Mouse (Mus musculus): Measurements from ENCODE around the gene Stk32c. TPM values are rescaled to one million over a fixed set of nuclear protein-coding genes. Genes with fewer than 3 reads are reported as not detected.
A peak's percentile ranks its signal among the peaks of the same experiment; 100 is the strongest.

Gene Stk32c
- polyA plus RNA-seq, 1 experiment from 2014 or later = 0.11 TPM

DNA sequence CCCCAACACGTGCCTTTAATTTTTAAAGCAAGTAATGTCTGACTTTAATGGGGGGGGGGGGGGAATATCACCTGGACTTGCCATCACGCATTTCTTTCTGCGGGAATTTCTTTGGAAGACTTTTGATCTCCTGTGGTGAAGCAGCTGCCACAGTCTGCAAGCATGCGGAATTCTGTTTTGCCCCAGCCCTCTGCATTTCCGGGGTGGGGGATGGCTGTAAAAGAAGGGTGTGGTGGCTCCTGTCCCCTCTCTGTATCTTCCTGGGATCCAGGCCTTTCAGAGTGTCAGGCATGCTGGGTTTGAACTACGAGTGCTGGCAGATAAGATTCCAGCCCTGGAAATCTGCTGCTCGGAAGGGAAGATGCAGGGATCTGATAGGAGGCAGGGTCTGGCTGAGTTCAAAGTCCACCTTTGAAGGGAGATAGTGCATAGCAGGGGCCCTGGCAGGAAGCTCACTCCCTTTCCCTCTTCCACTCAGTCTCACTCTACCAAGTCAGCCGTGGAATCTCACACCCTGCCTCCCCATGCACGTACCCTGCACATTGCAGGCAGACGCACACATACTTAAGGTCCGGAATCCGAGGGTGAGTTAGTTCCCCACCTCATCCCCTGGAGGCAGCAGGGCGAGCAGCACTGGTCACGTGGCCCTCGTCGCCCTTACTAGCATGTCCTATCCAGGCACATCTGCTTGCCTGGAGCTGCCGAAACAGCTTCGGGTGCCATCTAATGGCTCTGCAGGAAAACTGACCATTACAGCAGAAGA lies 21.5 kb upstream of the Stk32c start:
- H3K4me1 ChIP-seq (ENCODE audit: control insufficient read depth, insufficient read depth, low read length) = peaks cover 11% of the 10 kb centered on the region
- H3K9me3 ChIP-seq (ENCODE audit: control insufficient read depth, low read length) = no peaks in the 10 kb centered on the region
- H3K36me3 ChIP-seq (ENCODE audit: control insufficient read depth, insufficient read depth, low read length) = no peaks in the 10 kb centered on the region
- H3K27ac ChIP-seq (replicated peaks; ENCODE audit: low read depth, low read length) = no peak overlapping the region
- DNase-seq (ENCODE audit: low spot score) (peak; percentile 67), ATAC-seq (ENCODE audit: low read depth) (peak; percentile 63; the same call in 1 of the 2 replicates)
- H3K27me3 ChIP-seq (replicated peaks; ENCODE audit: control insufficient read depth, insufficient read depth, low read length) = no peaks in the 10 kb centered on the region
- no peak overlapping the region for H3K4me2 ChIP-seq (ENCODE audit: low read depth, low read length)
- 13% methylated on average over 18 of the region's 18 CpGs for WGBS
- peak overlapping the region; percentile 42; the same call in 1 of the 2 replicates for H3K9ac ChIP-seq (ENCODE audit: low read depth, low read length)
- H3K4me3 ChIP-seq (ENCODE audit: low read depth, low read length) = no peak overlapping the region

DNA sequence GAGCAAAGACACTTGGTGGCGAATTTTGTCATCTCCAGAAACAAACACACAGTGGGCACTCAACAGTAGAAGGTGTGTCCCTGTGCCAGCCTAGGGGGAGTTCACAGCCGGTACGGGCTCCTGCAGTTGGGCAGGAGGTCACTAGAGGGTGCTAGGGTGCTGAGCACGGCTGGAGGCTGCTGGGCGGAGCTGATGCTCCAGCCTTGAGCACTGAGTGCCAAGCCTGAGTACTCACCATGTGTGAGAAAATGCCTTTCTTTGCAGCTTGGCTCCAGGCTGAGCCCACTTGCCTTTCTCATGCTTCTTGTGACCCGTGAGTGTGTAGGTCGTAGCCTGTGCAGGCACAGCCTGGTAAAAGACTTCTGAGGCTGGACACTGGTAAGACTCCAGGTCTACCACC lies 20.6 kb upstream of the Stk32c start:
- ATAC-seq (ENCODE audit: low read depth) = peak; percentile 88
- peaks cover 11% of the 10 kb centered on the region for H3K4me1 ChIP-seq (ENCODE audit: control insufficient read depth, insufficient read depth, low read length)
- peak; percentile 93 for DNase-seq (ENCODE audit: low spot score)
- H3K27me3 ChIP-seq (replicated peaks; ENCODE audit: control insufficient read depth, insufficient read depth, low read length) = no peaks in the 10 kb centered on the region
- H3K27ac ChIP-seq (replicated peaks; ENCODE audit: low read depth, low read length) = no peak overlapping the region
- no peak overlapping the region for H3K9ac ChIP-seq (ENCODE audit: low read depth, low read length)
- 0% methylated on average over 7 of the region's 7 CpGs for WGBS
- no peak overlapping the region for H3K4me2 ChIP-seq (ENCODE audit: low read depth, low read length)
- H3K9me3 ChIP-seq (ENCODE audit: control insufficient read depth, low read length) = no peaks in the 10 kb centered on the region
- no peak overlapping the region for H3K4me3 ChIP-seq (ENCODE audit: low read depth, low read length)
- no peaks in the 10 kb centered on the region for H3K36me3 ChIP-seq (ENCODE audit: control insufficient read depth, insufficient read depth, low read length)

DNA sequence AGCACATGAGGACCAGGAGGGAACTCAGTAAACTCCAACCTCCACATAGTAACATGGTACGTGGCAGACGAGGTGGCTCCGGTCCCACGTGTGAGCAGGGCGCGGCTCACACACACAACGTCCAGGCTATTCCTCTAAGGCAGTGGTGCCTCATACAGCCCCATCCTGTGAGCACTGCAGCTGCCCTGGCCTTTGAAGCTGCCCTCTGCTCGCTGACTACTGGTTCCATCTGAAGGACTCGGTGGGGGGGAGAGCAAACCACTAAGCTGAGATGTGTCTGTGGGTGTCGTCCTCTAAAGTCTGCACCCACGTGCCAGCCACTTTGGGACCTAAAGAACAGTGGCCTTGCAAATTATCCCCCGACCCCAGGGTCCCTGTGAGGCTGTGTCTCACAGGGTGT lies 17.1 kb upstream of the Stk32c start:
- DNase-seq (ENCODE audit: low spot score) (no peak), ATAC-seq (ENCODE audit: low read depth) (no peak)
- 67% methylated on average over 9 of the region's 12 CpGs for WGBS
- Histone ChIP-seq H3K9ac (ENCODE audit: low read depth, low read length) (no peak overlapping the region), H3K9me3 (ENCODE audit: control insufficient read depth, low read length) (no peaks in the 10 kb centered on the region), H3K27ac (replicated peaks; ENCODE audit: low read depth, low read length) (no peak overlapping the region), H3K4me3 (ENCODE audit: low read depth, low read length) (no peak overlapping the region), H3K27me3 (replicated peaks; ENCODE audit: control insufficient read depth, insufficient read depth, low read length) (no peaks in the 10 kb centered on the region), H3K4me2 (ENCODE audit: low read depth, low read length) (no peak overlapping the region), H3K4me1 (ENCODE audit: control insufficient read depth, insufficient read depth, low read length) (peaks cover 11% of the 10 kb centered on the region), H3K36me3 (ENCODE audit: control insufficient read depth, insufficient read depth, low read length) (no peaks in the 10 kb centered on the region)

DNA sequence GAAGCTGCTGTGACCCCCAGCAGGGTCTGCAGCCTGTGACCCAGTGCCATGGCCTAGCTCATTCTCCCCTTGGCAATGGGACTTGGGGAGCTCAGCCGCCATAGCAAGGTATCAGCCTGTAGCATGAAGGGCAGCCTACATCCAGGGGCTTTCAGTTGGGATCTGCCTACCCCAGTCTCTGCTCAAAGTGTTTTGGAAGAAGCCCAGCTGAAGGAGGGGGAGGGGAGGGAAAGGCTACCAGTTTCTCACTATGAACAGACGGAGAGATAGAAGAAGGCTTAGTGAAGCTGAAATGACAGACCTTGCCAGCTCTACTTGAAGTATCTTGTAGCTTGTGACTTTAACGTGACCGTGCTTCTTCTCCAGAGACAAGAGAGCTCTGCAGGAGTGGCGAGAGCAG lies 16.7 kb upstream of the Stk32c start:
- H3K27me3 ChIP-seq (replicated peaks; ENCODE audit: control insufficient read depth, insufficient read depth, low read length) = no peaks in the 10 kb centered on the region
- 74% methylated on average over 5 of the region's 5 CpGs for WGBS
- no peak overlapping the region for H3K9ac ChIP-seq (ENCODE audit: low read depth, low read length)

DNA sequence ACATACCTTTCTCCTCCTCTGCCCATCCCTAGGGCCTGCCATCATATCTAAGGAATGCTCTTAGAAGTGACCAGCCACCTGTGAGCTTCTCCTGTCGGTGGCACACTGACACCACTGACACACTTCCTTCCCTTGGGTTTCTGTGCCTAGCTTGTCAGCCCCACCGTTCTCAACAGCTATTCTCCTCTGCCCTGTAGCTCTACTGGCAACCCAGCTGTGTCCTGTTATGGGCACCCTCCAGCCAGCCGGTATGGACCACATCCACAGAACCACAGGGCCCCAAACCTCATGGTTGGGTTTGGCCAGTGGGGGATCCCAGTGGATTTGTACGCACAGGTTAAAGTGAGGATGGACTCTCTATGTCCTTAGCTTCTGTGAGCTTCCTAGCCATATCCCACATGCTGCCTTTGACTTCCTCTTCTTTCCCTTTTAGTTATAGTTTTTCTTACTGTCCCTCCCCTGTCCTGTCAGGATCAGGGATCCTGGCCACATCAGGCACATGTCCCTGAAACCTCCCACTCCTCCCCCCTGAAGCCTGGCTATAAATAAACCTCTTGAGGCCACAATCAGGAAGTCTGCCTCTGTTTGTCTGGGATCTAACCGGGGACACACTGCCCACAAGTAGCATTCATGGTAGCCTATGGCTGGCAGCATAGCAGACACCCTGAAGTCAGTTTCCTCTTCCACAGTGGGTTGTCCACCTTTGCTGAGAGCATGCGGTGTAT lies 15.5 kb upstream of the Stk32c start:
- ATAC-seq (ENCODE audit: low read depth) (no peak), DNase-seq (ENCODE audit: low spot score) (no peak)
- Histone ChIP-seq H3K9me3 (ENCODE audit: control insufficient read depth, low read length) (no peaks in the 10 kb centered on the region), H3K4me1 (ENCODE audit: control insufficient read depth, insufficient read depth, low read length) (no peaks in the 10 kb centered on the region; the same call in 1 of the 2 replicates), H3K36me3 (ENCODE audit: control insufficient read depth, insufficient read depth, low read length) (no peaks in the 10 kb centered on the region), H3K4me3 (ENCODE audit: low read depth, low read length) (no peak overlapping the region), H3K27ac (replicated peaks; ENCODE audit: low read depth, low read length) (no peak overlapping the region), H3K9ac (ENCODE audit: low read depth, low read length) (no peak overlapping the region), H3K27me3 (replicated peaks; ENCODE audit: control insufficient read depth, insufficient read depth, low read length) (no peaks in the 10 kb centered on the region), H3K4me2 (ENCODE audit: low read depth, low read length) (no peak overlapping the region)
- WGBS = 66% methylated on average over 6 of the region's 6 CpGs

More for the DNA sequence above, 16.7 kb upstream of the Stk32c start:
- no peak for DNase-seq (ENCODE audit: low spot score)
- Histone ChIP-seq H3K9me3 (ENCODE audit: control insufficient read depth, low read length) (no peaks in the 10 kb centered on the region), H3K36me3 (ENCODE audit: control insufficient read depth, insufficient read depth, low read length) (no peaks in the 10 kb centered on the region), H3K4me2 (ENCODE audit: low read depth, low read length) (no peak overlapping the region), H3K27ac (replicated peaks; ENCODE audit: low read depth, low read length) (no peak overlapping the region), H3K4me3 (ENCODE audit: low read depth, low read length) (no peak overlapping the region), H3K4me1 (ENCODE audit: control insufficient read depth, insufficient read depth, low read length) (peaks cover 11% of the 10 kb centered on the region)
- no peak for ATAC-seq (ENCODE audit: low read depth)

DNA sequence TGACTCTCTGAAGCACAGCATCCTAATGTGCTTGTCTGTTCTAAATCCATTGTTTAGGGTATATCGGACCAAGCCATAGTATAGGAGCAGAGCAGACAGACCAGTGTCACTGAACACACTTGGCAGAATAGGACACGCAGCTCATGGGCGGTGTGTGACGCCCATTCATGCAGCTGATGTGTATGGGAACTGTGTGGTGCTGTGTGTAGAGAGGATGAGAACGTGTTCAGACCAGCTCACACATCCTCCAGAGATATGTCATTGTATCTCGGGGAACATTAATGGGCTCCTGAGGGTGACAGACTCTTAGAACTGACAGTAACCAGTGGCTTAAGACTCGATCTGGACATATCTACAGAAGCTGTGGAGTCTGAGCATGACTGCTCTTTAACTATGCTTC lies 13.3 kb upstream of the Stk32c start:
- ATAC-seq (ENCODE audit: low read depth) = no peak

DNA sequence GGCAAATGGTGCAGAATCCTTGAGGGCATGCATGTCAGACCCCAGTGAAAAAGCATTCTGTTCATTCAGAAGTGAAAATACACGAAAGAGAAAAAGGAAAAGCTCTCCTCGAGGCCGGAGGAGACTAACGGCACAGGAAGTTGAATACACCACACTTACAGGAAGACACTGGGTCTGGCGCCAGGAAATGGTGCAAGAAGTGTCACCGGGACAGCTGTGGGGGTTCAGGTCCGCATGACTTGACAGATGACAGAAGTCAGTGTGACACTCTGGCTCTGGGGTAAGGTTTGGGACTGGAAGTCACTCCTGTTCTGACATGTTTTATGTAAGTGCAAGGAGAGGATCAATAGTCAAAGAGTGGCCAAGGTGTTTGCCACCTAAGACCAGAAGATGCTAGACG lies 11.6 kb upstream of the Stk32c start:
- DNase-seq (ENCODE audit: low spot score) (no peak), ATAC-seq (ENCODE audit: low read depth) (no peak)
- WGBS = 68% methylated on average over 8 of the region's 8 CpGs
- Histone ChIP-seq H3K4me1 (ENCODE audit: control insufficient read depth, insufficient read depth, low read length) (no peaks in the 10 kb centered on the region; the same call in 1 of the 2 replicates), H3K4me2 (ENCODE audit: low read depth, low read length) (no peak overlapping the region), H3K27ac (replicated peaks; ENCODE audit: low read depth, low read length) (no peak overlapping the region), H3K27me3 (replicated peaks; ENCODE audit: control insufficient read depth, insufficient read depth, low read length) (no peaks in the 10 kb centered on the region), H3K36me3 (ENCODE audit: control insufficient read depth, insufficient read depth, low read length) (no peaks in the 10 kb centered on the region), H3K9me3 (ENCODE audit: control insufficient read depth, low read length) (no peaks in the 10 kb centered on the region), H3K4me3 (ENCODE audit: low read depth, low read length) (no peak overlapping the region), H3K9ac (ENCODE audit: low read depth, low read length) (no peak overlapping the region)

More for the DNA sequence above, 13.3 kb upstream of the Stk32c start:
- Histone ChIP-seq H3K27me3 (replicated peaks; ENCODE audit: control insufficient read depth, insufficient read depth, low read length) (no peaks in the 10 kb centered on the region), H3K9me3 (ENCODE audit: control insufficient read depth, low read length) (no peaks in the 10 kb centered on the region), H3K4me2 (ENCODE audit: low read depth, low read length) (no peak overlapping the region), H3K9ac (ENCODE audit: low read depth, low read length) (no peak overlapping the region), H3K36me3 (ENCODE audit: control insufficient read depth, insufficient read depth, low read length) (no peaks in the 10 kb centered on the region), H3K4me3 (ENCODE audit: low read depth, low read length) (no peak overlapping the region), H3K4me1 (ENCODE audit: control insufficient read depth, insufficient read depth, low read length) (no peaks in the 10 kb centered on the region; the same call in 1 of the 2 replicates), H3K27ac (replicated peaks; ENCODE audit: low read depth, low read length) (no peak overlapping the region)
- DNase-seq (ENCODE audit: low spot score) = no peak
- WGBS = 83% methylated on average over 7 of the region's 7 CpGs

DNA sequence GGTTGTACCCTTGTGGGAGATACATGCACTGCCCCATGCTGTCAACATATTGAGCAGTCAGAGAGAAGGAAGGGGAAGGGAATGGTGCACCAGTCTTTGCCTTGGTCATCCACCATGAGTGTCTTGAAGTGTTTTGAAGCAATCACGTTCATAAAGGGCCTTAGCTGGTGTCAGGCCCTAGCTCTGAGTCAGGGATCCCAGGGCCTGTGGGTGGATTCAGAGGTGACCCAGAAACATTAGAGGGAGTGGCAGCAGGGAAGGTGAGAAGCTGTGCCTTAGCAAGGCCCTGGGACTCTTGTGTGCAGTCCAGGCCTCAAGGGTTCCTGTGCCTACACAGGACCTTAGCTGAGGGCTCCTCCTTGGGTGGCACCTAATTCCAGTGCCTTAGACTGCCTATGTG lies 11.0 kb upstream of the Stk32c start:
- ATAC-seq (ENCODE audit: low read depth) (no peak), DNase-seq (ENCODE audit: low spot score) (no peak)
- H3K4me3 ChIP-seq (ENCODE audit: low read depth, low read length) = no peak overlapping the region
- H3K27me3 ChIP-seq (replicated peaks; ENCODE audit: control insufficient read depth, insufficient read depth, low read length) = no peaks in the 10 kb centered on the region
- 71% methylated on average over 1 of the region's 1 CpGs for WGBS
- H3K9me3 ChIP-seq (ENCODE audit: control insufficient read depth, low read length) = no peaks in the 10 kb centered on the region
- H3K36me3 ChIP-seq (ENCODE audit: control insufficient read depth, insufficient read depth, low read length) = no peaks in the 10 kb centered on the region
- no peak overlapping the region for H3K4me2 ChIP-seq (ENCODE audit: low read depth, low read length)
- no peak overlapping the region for H3K9ac ChIP-seq (ENCODE audit: low read depth, low read length)
- H3K4me1 ChIP-seq (ENCODE audit: control insufficient read depth, insufficient read depth, low read length) = no peaks in the 10 kb centered on the region; the same call in none of the 2 replicates
- no peak overlapping the region for H3K27ac ChIP-seq (replicated peaks; ENCODE audit: low read depth, low read length)

Data from embryonic facial prominence, embryonic 14.5 days (tissue).